9 mouse cellular contexts compared by ENCODE assay signal in the genomic region with DNA sequence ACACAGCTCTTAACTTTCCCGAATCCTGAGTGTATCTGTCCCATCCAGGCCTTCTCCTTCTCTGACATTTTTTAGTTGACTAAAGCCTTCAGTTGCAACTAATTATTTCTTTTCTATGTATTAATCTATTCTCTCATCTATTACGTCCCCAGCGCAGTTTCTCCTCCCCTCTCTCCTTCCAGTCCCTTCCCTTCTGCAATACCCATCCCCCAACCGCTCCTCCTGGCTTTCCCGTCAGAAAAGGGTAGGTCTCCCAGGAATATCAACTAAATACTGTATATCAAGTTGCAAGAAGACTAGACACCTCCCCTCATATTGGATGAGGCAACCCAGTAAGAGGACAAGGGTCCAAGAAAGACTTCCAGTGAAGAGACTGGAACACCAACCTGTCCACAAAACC. TPM values are rescaled to one million over a fixed set of nuclear protein-coding genes. Genes with fewer than 3 reads are reported as not detected.
A peak's percentile ranks its signal among the peaks of the same experiment; 100 is the strongest.
DNase-seq lines count a peak whose midpoint lies in the region; ATAC-seq and TF ChIP-seq lines count a peak whose summit lies in the region.
"Had no signal": no experiment of that assay in that cellular context is flagged by ENCODE, and none has a peak within 500 bp of the region (broad histone marks: within the 10 kb centered on the region; RNA-seq: fewer than 3 reads in every experiment).

No protein-coding gene starts in this region.

- DNase-seq in lung, postnatal 10 days: no peak
- no peak for DNase-seq in forebrain, embryonic 14.5 days (ENCODE audit: low spot score)
- no peak for DNase-seq in adrenal gland, adult 2 months
- DNase-seq in lung, postnatal 36 days: no peak
- DNase-seq in layer of hippocampus, adult 9-11 months: no peak

- H3K4me3 ChIP-seq in lung, embryonic 15.5 days: peak overlapping the region; percentile 36
- H3K4me3 ChIP-seq in forebrain, embryonic 14.5 days (ENCODE audit: low read depth, low read length): peak overlapping the region; percentile 34
- H3K4me3 ChIP-seq in limb, embryonic 13.5 days: peak overlapping the region; percentile 42
- peak overlapping the region; percentile 37 for H3K4me3 ChIP-seq in olfactory bulb, adult 2 months (ENCODE audit: insufficient read depth, low read depth, low read length)

- peak overlapping the region; percentile 36; the same call in 1 of the 2 replicates for H3K9ac ChIP-seq in lung, embryonic 15.5 days
- H3K9ac ChIP-seq in forebrain, embryonic 14.5 days (ENCODE audit: low read length): peak overlapping the region; percentile 62
- H3K9ac ChIP-seq in limb, embryonic 13.5 days: peak overlapping the region; percentile 62

- TF ChIP-seq CTCF in olfactory bulb, adult 2 months (IDR thresholded peaks at IDR 0.05; ENCODE audit: insufficient read depth, low read depth, low read length): no peak

- no peak overlapping the region for H3K27ac ChIP-seq in lung, embryonic 15.5 days
- no peak overlapping the region for H3K27ac ChIP-seq in forebrain, embryonic 14.5 days (ENCODE audit: low read depth, low read length)
- H3K27ac ChIP-seq in limb, embryonic 13.5 days: no peak overlapping the region
- H3K27ac ChIP-seq in olfactory bulb, adult 2 months (ENCODE audit: insufficient read depth, low read depth, low read length): no peak overlapping the region

- no peak for TF ChIP-seq POLR2A in olfactory bulb, adult 2 months (IDR thresholded peaks at IDR 0.05; ENCODE audit: insufficient read depth, low read depth, low read length)

- ATAC-seq in lung, embryonic 15.5 days (ENCODE audit: borderline replicate concordance, extremely low read depth, low FRiP score, low TSS enrichment): no peak
- ATAC-seq in forebrain, embryonic 14.5 days: peak; percentile 50; the same call in 1 of the 2 replicates
- no peak for ATAC-seq in limb, embryonic 13.5 days (ENCODE audit: low FRiP score, low read depth)

- H3K36me3 ChIP-seq in lung, embryonic 15.5 days: no peaks in the 10 kb centered on the region
- no peaks in the 10 kb centered on the region for H3K36me3 ChIP-seq in forebrain, embryonic 14.5 days (ENCODE audit: control insufficient read depth, insufficient read depth, low read length)
- H3K36me3 ChIP-seq in limb, embryonic 13.5 days: no peaks in the 10 kb centered on the region

- H3K27me3 ChIP-seq in lung, embryonic 15.5 days: peaks cover 18% of the 10 kb centered on the region; the same call in 1 of the 2 replicates
- H3K27me3 ChIP-seq in forebrain, embryonic 14.5 days (replicated peaks; ENCODE audit: control insufficient read depth, insufficient read depth, low read length): no peaks in the 10 kb centered on the region
- peaks cover 22% of the 10 kb centered on the region for H3K27me3 ChIP-seq in limb, embryonic 13.5 days

- no peaks in the 10 kb centered on the region for H3K4me1 ChIP-seq in lung, embryonic 15.5 days
- H3K4me1 ChIP-seq in forebrain, embryonic 14.5 days (ENCODE audit: control insufficient read depth, insufficient read depth, low read length): peaks cover 10% of the 10 kb centered on the region
- H3K4me1 ChIP-seq in limb, embryonic 13.5 days: peaks cover 4% of the 10 kb centered on the region; the same call in 1 of the 2 replicates
- H3K4me1 ChIP-seq in olfactory bulb, adult 2 months (ENCODE audit: control insufficient read depth, insufficient read depth, low read length): peaks cover 4% of the 10 kb centered on the region; the same call in 1 of the 2 replicates

- H3K4me2 ChIP-seq in lung, embryonic 15.5 days: peak overlapping the region; percentile 72
- peak overlapping the region; percentile 60 for H3K4me2 ChIP-seq in forebrain, embryonic 14.5 days (ENCODE audit: low read length)
- H3K4me2 ChIP-seq in limb, embryonic 13.5 days (replicated peaks): peak overlapping the region; percentile 67

- no peaks in the 10 kb centered on the region for H3K9me3 ChIP-seq in lung, embryonic 15.5 days
- H3K9me3 ChIP-seq in forebrain, embryonic 14.5 days (replicated peaks; ENCODE audit: control insufficient read depth, low read length): no peaks in the 10 kb centered on the region
- no peaks in the 10 kb centered on the region for H3K9me3 ChIP-seq in limb, embryonic 13.5 days

- 8% methylated on average over 5 of the region's 5 CpGs for WGBS in lung, embryonic 15.5 days
- WGBS in forebrain, embryonic 14.5 days: 11% methylated on average over 5 of the region's 5 CpGs
- WGBS in limb, embryonic 13.5 days: 8% methylated on average over 5 of the region's 5 CpGs
- WGBS in olfactory bulb, adult 2 months: 23% methylated on average over 5 of the region's 5 CpGs

RNA-seq across cellular contexts. Expression of a gene that starts 22.0 kb away (rescaled TPM):
- polyA plus RNA-seq in lung, embryonic 15.5 days (2015; fragmentation: Nextera tagmentation; extraction: Ambion mirVana): 3.4 and 6.0 TPM in 2 replicates
- 0.62 and 0.69 TPM in 2 replicates for polyA plus RNA-seq in forebrain, embryonic 14.5 days (2014; fragmentation: Nextera tagmentation; extraction: Ambion mirVana)
- 2.8 and 3.4 TPM in 2 replicates for polyA plus RNA-seq in limb, embryonic 13.5 days (2015; fragmentation: Nextera tagmentation; extraction: Ambion mirVana)
- not detected in 2 replicates for polyA plus RNA-seq in olfactory bulb, adult 2 months (2012; ENCODE audit: insufficient read depth, insufficient read length, low replicate concordance, missing spikeins)
- total RNA-seq in adrenal gland, adult 2 months (2021): 10 to 100 TPM in 1 of 2 experiments, 1 to 10 TPM in 1; 5.0 to 13.1 TPM
- polyA plus RNA-seq in adrenal gland, adult 2 months (2012; rRNA removed): 11.6 and 12.2 TPM in 2 replicates

RNA-seq across cellular contexts. Expression of a gene that starts 22.8 kb away (rescaled TPM):
- 0.17 TPM in 1 of 2 replicates, not detected in the other for polyA plus RNA-seq in lung, embryonic 15.5 days (2015; fragmentation: Nextera tagmentation; extraction: Ambion mirVana)
- polyA plus RNA-seq in forebrain, embryonic 14.5 days (2014; fragmentation: Nextera tagmentation; extraction: Ambion mirVana): 0.05 and 0.06 TPM in 2 replicates
- 0.23 and 0.26 TPM in 2 replicates for polyA plus RNA-seq in limb, embryonic 13.5 days (2015; fragmentation: Nextera tagmentation; extraction: Ambion mirVana)
- not detected in 2 replicates for polyA plus RNA-seq in olfactory bulb, adult 2 months (2012; ENCODE audit: insufficient read depth, insufficient read length, low replicate concordance, missing spikeins)
- total RNA-seq in adrenal gland, adult 2 months (2021): 1 to 10 TPM in 1 of 2 experiments, under 1 TPM in 1; 0.43 to 1.3 TPM
- 0.46 and 2.1 TPM in 2 replicates for polyA plus RNA-seq in adrenal gland, adult 2 months (2012; rRNA removed)
- total RNA-seq: common myeloid progenitor, adult 5-6 weeks had no signal

RNA-seq across cellular contexts. Expression of a gene that starts 29.3 kb away (rescaled TPM):
- 151 and 154 TPM in 2 replicates for polyA plus RNA-seq in lung, embryonic 15.5 days (2015; fragmentation: Nextera tagmentation; extraction: Ambion mirVana)
- polyA plus RNA-seq in forebrain, embryonic 14.5 days (2014; fragmentation: Nextera tagmentation; extraction: Ambion mirVana): 53.3 and 62.4 TPM in 2 replicates
- polyA plus RNA-seq in limb, embryonic 13.5 days (2015; fragmentation: Nextera tagmentation; extraction: Ambion mirVana): 196 and 197 TPM in 2 replicates
- polyA plus RNA-seq in olfactory bulb, adult 2 months (2012; ENCODE audit: insufficient read depth, insufficient read length, low replicate concordance, missing spikeins): not detected in 2 replicates
- 100 to 1,000 TPM; 128 to 132 TPM for total RNA-seq in adrenal gland, adult 2 months (2021)
- 61.3 and 69.7 TPM in 2 replicates for polyA plus RNA-seq in adrenal gland, adult 2 months (2012; rRNA removed)

RNA-seq across cellular contexts. Expression of a gene that starts 59.5 kb away (rescaled TPM):
- 62.1 and 65.0 TPM in 2 replicates for polyA plus RNA-seq in lung, embryonic 15.5 days (2015; fragmentation: Nextera tagmentation; extraction: Ambion mirVana)
- 4.7 and 4.9 TPM in 2 replicates for polyA plus RNA-seq in forebrain, embryonic 14.5 days (2014; fragmentation: Nextera tagmentation; extraction: Ambion mirVana)
- 71.7 and 74.9 TPM in 2 replicates for polyA plus RNA-seq in limb, embryonic 13.5 days (2015; fragmentation: Nextera tagmentation; extraction: Ambion mirVana)
- polyA plus RNA-seq in olfactory bulb, adult 2 months (2012; ENCODE audit: insufficient read depth, insufficient read length, low replicate concordance, missing spikeins): not detected in 2 replicates
- 10 to 100 TPM; 16.7 to 18.9 TPM for total RNA-seq in adrenal gland, adult 2 months (2021)
- 13.2 and 15.3 TPM in 2 replicates for polyA plus RNA-seq in adrenal gland, adult 2 months (2012; rRNA removed)

Comparison
In these comparisons a context has a peak if more than half of its experiments do, and no peak if none do; other contexts are left out.
1. RNA of a gene that starts 29.3 kb away (polyA plus RNA-seq): 196 to 197 TPM in limb, embryonic 13.5 days, 151 to 154 TPM in lung, embryonic 15.5 days, 61.3 to 69.7 TPM in adrenal gland, adult 2 months and 53.3 to 62.4 TPM in forebrain, embryonic 14.5 days; not detected in olfactory bulb, adult 2 months; every median in the first group is over 10 times any median in the second.
2. Peak in every context shown above with its lines, with median percentiles within 50 percentile points of each other: H3K4me2 ChIP-seq, H3K4me3 ChIP-seq and H3K9ac ChIP-seq.